Mouse (Mus musculus) cerebellum, adult 11-12 months (tissue): ENCODE measurements around the gene Kctd15.
A peak's percentile ranks its signal among the peaks of the same experiment; 100 is the strongest.

Experiments used
- DNase-seq: peaks from one replicate; pipeline ENCODE4 v3.0.0; 2022

Gene Kctd15

GRCm38 (mm10) chr7:34656632-34657031 is at the start of gene Kctd15:
Gene Kctd15, minus strand, starts transcription at chr7:34656732.
- no peak for DNase-seq

DNA sequence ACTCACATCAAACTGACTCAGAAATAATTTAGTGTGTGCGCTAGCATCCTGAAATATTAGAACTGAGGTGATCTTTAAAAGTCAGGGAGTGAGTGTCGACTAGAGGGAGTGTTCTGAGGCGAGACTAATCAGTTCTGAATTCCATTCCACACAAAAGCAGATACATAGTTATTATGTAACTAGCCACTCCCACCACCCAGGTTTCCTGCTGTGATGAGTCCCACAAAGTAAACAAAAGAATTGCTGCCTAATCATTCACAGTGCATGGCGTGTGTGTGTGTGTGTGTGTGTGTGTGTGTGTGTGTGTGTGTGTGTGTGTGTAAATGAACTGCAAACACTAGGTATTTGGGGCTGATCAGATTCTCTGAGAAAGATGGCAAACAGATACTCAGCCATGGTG is 47.9 kb upstream of the Kctd15 start:
- DNase-seq, result no peak

DNA sequence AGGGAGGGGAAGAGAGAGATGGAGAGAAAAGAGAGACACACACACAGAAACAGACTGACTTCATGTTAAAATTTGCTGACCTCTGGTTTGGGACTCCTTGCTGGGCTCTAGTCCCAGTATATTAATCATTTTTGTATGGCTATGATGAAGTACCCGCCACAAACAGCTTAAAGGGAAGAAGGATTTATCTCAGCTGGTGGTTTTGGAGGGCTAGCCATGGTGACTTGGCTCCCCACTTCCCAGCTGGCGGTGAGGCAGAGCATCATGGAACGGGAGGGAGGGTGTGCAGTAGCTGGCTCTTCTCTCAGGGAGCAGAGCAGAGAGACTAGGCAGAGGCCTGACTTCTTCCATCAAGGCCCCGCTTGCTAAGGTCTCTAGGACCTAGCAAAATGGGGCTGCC is 46.9 kb upstream of the Kctd15 start:
- DNase-seq, result no peak

- no peak for DNase-seq
Observed at GRCm38 (mm10) chr7:34702718-34703351, 46.3 kb upstream of the Kctd15 start.

DNA sequence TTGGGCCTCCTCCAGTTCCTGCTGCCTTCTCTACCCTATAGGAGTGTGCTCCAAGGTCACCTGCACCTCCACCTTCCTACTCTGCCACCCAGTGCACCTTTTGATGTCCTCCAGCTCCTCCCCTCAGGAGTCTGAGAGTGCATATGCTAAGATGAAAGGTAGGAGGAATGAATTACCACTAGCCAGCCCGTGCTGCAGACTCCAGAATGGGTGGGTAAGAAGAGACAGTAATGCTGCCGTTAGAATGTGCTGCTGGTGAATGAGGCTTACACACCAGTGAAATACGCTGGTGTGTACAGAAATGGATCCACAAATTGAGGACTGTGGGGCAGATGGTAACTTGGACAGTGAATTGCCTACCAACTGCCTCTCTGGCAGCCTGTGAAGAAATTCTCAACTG is 43.4 kb upstream of the Kctd15 start:
- no peak for DNase-seq

DNA sequence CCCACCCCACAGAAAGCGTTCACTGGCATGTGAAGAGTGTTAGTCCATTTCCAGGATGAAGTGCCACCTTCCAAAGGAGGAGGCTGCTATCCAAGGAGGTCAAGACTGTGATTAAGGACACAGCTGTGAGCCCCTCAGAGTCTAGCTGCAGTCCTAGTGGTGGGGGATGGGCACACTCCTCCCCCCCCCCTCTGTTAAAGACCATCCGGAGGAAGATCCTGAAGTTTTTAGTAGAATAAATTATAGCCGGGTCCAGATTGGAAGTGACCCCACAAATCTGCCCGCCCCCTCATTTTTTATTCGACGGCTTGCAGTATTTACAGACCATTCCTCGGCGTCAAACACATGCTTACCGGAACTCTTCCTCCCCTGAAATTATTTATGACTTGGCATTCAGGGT is 41.7 kb upstream of the Kctd15 start:
- no peak for DNase-seq

- DNase-seq, result no peak
Observed at GRCm38 (mm10) chr7:34696086-34696485, 39.6 kb upstream of the Kctd15 start.

- no peak for DNase-seq
Observed at GRCm38 (mm10) chr7:34694898-34695297, 38.4 kb upstream of the Kctd15 start.

- DNase-seq, result no peak
Observed at GRCm38 (mm10) chr7:34693916-34694315, 37.4 kb upstream of the Kctd15 start.

DNA sequence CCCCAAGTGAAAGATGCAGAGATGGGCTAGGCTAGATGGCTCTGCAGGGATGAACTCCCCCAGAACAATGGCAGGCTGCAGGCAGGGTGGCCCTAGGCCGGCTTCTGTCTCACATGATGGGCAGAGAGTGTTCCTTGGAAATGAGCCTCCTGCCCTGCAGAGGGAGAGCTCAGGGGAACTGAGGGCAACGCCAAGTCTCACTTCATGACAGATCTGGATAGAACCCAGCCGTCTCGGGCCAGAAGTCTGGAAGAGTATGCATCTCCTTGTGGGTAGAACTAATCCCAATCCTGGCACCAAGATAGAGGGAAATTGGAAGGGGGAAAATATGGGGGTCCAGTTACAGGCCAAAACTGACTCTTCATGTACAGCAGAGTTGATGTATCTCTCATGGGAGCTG is 36.5 kb upstream of the Kctd15 start:
- no peak for DNase-seq

DNA sequence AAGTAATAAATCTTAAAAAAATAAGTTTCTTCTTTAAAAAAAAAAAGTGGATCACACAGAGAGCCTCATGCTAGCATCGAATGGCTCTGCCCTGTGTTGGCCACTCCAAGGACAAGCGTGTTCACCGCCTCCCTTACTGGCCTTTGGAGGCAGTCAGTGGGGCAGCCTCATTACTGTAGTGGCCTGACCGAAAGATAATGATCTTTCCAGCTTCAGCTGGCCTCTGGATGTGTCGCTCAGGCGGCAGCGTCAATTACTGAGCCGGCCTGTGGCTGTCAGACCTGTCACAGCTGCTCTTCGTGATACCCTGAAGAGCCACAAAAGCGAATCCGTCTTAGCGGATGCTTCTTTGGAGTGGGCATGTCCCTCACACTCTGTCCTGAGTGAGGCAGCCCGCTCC is 33.6 kb upstream of the Kctd15 start:
- DNase-seq, result no peak

DNA sequence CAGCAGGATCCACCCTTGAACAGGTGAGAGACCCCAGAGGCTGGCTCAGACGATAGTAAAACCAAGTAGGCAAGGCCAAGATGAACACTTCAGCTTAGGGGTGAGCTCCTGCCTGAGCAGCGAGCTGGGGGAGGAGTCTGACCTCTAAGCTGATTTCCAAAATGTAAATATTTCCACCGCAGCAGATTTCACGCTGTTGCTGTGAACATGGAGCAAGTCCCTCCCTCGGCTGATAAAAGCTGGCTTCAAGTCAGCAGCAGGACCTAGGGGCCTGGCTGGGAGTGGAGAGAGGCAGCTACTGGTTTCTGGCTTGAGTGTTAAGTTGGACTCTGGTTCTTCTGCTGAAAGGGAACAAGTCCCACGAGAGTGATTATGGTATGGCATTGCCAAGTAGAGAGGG is 32.5 kb upstream of the Kctd15 start:
- no peak for DNase-seq

GRCm38 (mm10) chr7:34685801-34686200 is 29.3 kb upstream of the Kctd15 start:
- no peak for DNase-seq

DNA sequence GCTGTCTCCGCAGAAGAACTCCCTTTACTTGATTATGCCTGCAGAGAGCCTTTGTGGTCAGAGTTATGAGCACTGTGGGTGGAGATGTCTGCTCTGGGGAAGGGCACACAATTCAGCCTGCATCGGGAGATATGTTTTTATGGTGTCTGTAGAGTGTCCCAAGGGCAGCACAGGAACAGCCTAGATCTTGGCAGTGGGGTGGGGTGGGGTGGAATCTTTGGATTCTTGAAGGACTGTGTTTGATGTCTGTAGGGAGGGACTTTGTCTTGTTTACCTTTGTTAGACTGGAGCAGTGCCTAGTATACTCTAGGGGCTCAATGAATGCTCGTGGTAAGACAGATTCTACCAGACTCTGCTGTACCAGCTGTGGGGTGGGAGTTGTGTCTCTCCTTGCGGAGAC is 28.6 kb upstream of the Kctd15 start:
- no peak for DNase-seq

GRCm38 (mm10) chr7:34680771-34681421 is 24.4 kb upstream of the Kctd15 start:
- no peak for DNase-seq

- DNase-seq, result no peak
Observed at GRCm38 (mm10) chr7:34679886-34680285, 23.4 kb upstream of the Kctd15 start.

DNA sequence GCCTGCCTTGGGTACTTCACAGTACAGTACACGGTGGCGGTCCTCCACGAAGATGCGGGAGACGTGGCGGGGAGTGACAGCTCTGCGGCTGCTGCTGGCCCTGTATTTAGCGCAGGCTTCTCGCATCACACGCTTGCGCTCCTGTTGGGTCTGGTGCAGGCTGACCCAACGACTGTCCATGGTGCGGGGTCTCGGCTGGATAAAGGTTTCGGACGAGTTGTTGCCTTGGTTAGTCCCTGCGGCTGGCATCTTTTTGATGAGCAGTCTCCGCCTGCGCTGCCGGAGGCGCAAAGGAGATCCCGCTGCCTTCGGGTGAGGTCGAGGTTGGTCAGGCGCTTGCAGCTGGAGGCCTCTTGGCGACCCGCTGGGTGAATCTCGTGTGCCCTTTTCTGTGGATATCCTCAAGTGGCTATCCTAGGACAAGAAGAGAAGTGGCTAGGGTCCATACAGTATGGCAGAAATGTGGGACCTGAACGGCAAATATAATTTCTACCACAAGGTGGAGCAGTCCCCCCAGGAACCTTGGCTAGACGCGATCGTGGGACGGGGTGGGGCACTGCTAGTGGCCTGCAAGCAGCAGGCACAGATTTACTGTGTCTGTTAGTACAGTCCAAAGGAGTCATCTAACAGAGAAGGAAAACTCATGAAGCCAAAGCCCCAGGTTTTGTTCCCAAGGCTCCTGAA is 19.4 kb upstream of the Kctd15 start:
- DNase-seq, result peak; percentile 46

DNA sequence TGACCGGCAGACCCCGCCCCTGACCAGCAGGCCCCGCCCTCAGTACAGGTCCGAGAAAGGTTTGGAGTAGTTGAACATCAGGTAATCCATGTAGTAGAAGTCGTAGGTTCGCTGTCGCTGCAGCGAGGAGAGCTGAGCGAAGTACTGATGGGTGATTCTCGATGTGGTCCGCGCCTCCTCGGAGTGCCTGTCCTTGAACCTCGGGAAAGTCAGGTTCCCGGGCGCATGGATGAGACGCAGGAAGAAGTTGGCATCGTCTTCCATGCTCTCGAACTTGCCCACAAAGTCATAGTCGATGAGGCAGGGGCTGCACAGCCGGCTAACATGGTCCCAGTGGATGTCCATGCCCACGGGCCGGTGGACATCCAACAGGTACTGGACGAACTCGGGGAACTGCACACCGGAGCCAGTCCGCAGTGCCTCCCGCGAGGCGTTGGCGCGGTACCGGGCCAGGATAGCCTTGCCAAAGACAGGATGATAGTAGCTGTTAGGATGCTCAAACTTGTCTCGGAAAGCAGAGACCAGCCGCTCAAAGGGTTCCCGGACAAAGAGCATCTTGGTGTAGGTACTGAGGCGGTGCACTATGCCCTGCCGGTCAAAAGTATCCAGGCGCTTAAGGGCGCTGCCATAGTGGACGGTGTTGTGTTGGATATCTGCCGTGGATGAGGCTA is 18.7 kb upstream of the Kctd15 start:
- DNase-seq, result no peak

GRCm38 (mm10) chr7:34672916-34673315 is 16.4 kb upstream of the Kctd15 start:
- no peak for DNase-seq

GRCm38 (mm10) chr7:34671911-34672310 is 15.4 kb upstream of the Kctd15 start:
- DNase-seq, result peak; percentile 73

DNA sequence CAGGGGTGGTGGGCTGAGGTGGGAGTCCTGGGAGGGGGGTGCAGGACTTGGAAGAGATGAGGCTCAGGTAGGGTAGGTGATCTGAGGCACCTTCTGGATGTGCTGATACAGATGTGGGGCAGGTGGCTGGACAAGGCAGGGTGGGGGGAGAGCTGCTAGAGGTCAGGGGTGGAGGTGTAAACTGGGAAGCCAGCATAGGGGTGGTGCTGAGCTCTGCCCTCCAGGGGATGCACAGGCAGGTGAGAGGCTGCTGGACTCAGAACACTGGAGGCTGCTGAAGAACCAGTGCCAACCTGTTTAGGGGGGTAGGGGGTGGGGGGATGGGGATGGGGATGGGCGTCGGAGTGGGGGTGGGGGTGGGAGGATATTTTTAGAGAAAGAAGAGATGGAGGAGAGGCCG is 14.2 kb upstream of the Kctd15 start:
- no peak for DNase-seq

DNA sequence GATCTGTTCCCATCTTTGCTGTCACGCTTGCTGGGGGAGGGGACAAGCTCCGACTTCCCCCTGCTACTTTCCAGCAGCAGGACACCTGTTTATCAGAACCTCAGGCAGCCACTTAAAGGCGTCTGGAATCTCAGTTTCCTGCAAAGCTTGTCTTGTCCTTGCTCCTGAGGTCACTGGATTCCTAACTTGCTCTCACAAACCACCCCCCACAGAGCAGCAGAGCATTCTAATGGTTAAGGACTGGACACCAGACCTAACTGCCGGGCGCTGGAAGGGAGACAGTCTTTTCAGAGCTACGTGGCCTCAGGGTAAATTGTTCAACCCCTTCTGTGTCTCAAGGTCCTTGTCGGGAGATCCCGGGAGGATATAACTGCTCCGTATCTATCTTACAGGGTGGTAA is 12.8 kb upstream of the Kctd15 start:
- DNase-seq, result no peak

- DNase-seq, result no peak
Observed at GRCm38 (mm10) chr7:34667874-34668273, 11.3 kb upstream of the Kctd15 start.

DNA sequence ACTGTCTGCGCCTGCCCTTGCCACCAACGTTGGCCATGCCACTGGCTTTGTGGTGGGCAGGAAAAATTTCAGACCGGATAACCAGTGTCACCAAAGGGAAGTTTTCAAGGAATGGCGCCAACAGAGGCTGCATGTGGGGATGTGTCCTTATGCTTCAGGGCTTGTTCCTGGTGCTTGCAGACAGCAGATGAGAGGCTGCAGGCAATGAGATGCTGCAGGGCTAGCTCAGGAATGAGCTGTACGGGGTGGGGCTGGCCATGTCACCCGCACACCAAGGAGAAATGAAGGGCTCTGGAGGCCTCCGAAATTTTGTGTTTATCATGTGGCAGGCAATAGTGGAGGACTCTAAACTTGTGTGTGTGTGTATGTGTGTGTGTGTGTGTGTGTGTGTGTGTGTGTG is 6.6 kb upstream of the Kctd15 start:
- no peak for DNase-seq
